Mouse (Mus musculus) stomach, postnatal 0 days (tissue): ENCODE data around the gene Zzef1.

Source experiments
- CTCF ChIP-seq: IDR thresholded peaks from 2 replicates; pipeline ENCODE4 v1.5.1; 2016; ENCODE audit warnings: antibody characterized with exemption, low read depth, mild to moderate bottlenecking, moderate library complexity
- EP300 ChIP-seq: optimal IDR thresholded peaks from 2 replicates; pipeline ENCODE3; 2016; ENCODE audit warnings: antibody characterized with exemption

DNA sequence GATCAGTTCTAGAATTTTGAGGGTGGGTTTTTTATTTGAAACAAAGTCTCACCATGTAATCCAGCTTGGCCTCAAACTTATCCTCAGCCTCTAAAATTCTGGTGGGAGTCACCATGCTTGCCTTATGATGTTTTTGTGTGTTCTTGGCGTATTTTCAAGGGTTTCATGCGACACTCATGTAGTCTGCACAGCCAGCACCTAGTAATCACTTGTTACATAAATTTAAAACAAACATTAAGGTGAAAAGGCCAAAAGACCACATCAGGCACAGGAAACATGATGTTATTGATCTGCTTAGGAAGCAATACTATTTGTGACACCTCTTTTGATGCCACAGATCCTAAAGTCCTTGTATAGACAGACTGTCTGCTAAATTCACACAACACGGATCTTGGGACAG is 33.8 kb downstream of the Zzef1 start:
- TF ChIP-seq CTCF (no peak), EP300 (no peak)
